Mouse (Mus musculus): ENCODE results near the gene Dpep2nb.

Dpep2nb gene

GRCm38 (mm10) chr8:105959350-105959749 is 46.4 kb downstream of the Dpep2nb start:
- no peak for DNase-seq

DNA sequence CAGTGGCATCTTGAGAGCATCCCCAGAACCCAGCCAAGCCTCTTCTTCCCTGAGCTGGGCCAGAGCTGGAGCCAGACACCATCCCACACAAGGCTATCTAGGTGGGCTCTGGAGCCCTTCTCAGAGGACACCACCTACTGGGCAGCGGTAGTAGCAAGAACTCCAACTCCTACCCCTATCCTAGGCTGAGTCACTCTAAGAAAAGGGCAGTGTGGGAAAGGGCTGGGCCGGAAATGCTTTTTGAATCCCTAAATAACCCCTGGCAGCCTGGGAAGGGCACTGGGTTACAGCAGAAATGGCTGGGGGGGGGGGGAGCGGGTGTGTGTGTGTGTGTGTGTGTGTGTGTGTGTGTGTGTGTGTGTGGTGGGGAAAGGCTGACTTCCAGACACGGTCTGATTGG is 48.0 kb downstream of the Dpep2nb start:
- DNase-seq, result no peak

DNA sequence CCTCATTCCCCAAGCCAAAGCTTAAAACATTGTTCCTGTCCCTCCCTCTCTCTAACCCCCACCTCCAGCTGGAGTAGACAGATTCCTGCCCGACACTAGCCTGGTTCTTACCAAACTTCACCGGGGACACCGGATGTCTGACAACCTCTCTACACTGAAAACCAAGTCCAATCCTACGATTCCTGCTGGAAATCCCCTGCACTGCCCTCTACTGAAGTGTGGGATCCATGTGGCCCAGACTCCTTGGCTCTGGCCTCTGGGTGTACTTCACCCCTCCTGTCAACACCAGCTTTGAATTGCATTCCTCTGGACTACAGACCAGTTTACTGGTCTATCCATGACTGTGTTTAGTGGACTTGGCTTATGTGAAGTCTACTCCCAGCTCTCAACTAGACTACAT is 49.2 kb downstream of the Dpep2nb start:
- DNase-seq, result no peak

GRCm38 (mm10) chr8:105951057-105951659 is 54.6 kb downstream of the Dpep2nb start:
- DNase-seq, result peak; percentile 56

GRCm38 (mm10) chr8:105949350-105949749 is 56.4 kb downstream of the Dpep2nb start:
- peak; percentile 72 for DNase-seq
